Mouse (Mus musculus) neural tube, embryonic 13.5 days (tissue): ENCODE results near the gene Slc26a10. TPM values are rescaled to one million over a fixed set of nuclear protein-coding genes. Genes with fewer than 3 reads are reported as not detected.

Source experiments
- polyA plus RNA-seq: library from polyadenylated mRNA; unstranded; fragments of >200 nt; fragmentation: Nextera tagmentation; extraction: Ambion mirVana; gene quantifications from 2 replicates; pipeline ENCODE4 v1.2.1, GENCODE M21; 2015

Slc26a10 gene
- polyA plus RNA-seq, 1 experiment from 2014 or later, result 0.93 TPM

Other genes with a start within 250 kb of the Slc26a10 start
- gene Ctdsp2, start 201.9 kb downstream of the Slc26a10 start, polyA plus RNA-seq, result 21.9 and 26.9 TPM in 2 replicates
- 23.0 and 36.0 TPM in 2 replicates for gene Avil, start 179.9 kb downstream of the Slc26a10 start, polyA plus RNA-seq
- 53.3 and 65.1 TPM in 2 replicates for gene Tsfm, start 149.8 kb downstream of the Slc26a10 start, polyA plus RNA-seq
- 22.5 and 25.7 TPM in 2 replicates for gene Mettl1, start 139.2 kb downstream of the Slc26a10 start, polyA plus RNA-seq
- 0.20 and 0.25 TPM in 2 replicates for gene Eef1akmt3, start 139.1 kb downstream of the Slc26a10 start, polyA plus RNA-seq
- 0.12 and 0.28 TPM in 2 replicates for gene Cyp27b1, start 132.4 kb downstream of the Slc26a10 start, polyA plus RNA-seq
- 5.4 and 6.3 TPM in 2 replicates for gene March9, start 120.5 kb downstream of the Slc26a10 start, polyA plus RNA-seq
- gene Cdk4, start 117.1 kb downstream of the Slc26a10 start, polyA plus RNA-seq, result 1,139 and 1,291 TPM in 2 replicates
- 125 and 136 TPM in 2 replicates for gene Tspan31, start 110.4 kb downstream of the Slc26a10 start, polyA plus RNA-seq
- gene Agap2, start 105.4 kb downstream of the Slc26a10 start, polyA plus RNA-seq, result 1.9 and 2.3 TPM in 2 replicates
- 146 and 151 TPM in 2 replicates for gene Os9, start 59.5 kb downstream of the Slc26a10 start, polyA plus RNA-seq
- 45.0 and 45.1 TPM in 2 replicates for gene B4galnt1, start 15.4 kb downstream of the Slc26a10 start, polyA plus RNA-seq
- gene Arhgef25, start 9.4 kb upstream of the Slc26a10 start, polyA plus RNA-seq, result 38.1 and 42.0 TPM in 2 replicates
- gene Dtx3, start 15.1 kb upstream of the Slc26a10 start, polyA plus RNA-seq, result 188 and 221 TPM in 2 replicates
- 20.2 and 20.7 TPM in 2 replicates for gene Pip4k2c, start 30.9 kb upstream of the Slc26a10 start, polyA plus RNA-seq
- gene Kif5a, start 82.7 kb upstream of the Slc26a10 start, polyA plus RNA-seq, result 102 and 104 TPM in 2 replicates
- gene Dctn2, start 85.7 kb upstream of the Slc26a10 start, polyA plus RNA-seq, result 285 and 322 TPM in 2 replicates
- 14.5 and 16.7 TPM in 2 replicates for gene Mbd6, start 108.4 kb upstream of the Slc26a10 start, polyA plus RNA-seq
- gene Mars, start 131.1 kb upstream of the Slc26a10 start, polyA plus RNA-seq, result 103 and 110 TPM in 2 replicates
- 1.0 and 1.4 TPM in 2 replicates for gene Arhgap9, start 141.3 kb upstream of the Slc26a10 start, polyA plus RNA-seq
- 2.2 and 2.9 TPM in 2 replicates for gene Gli1, start 161.3 kb upstream of the Slc26a10 start, polyA plus RNA-seq
- not detected in 2 replicates for gene Inhbe, start 173.8 kb upstream of the Slc26a10 start, polyA plus RNA-seq
- gene Inhbc, start 189.8 kb upstream of the Slc26a10 start, polyA plus RNA-seq, result not detected in 2 replicates
- 30.6 and 33.3 TPM in 2 replicates for gene R3hdm2, start 199.7 kb upstream of the Slc26a10 start, polyA plus RNA-seq